Mouse (Mus musculus) CH12.LX (cell line): ENCODE measurements around the gene Paxbp1.

Experiments
- CTCF ChIP-seq, 2 experiments: IDR thresholded peaks in 1 of 2; conservative IDR thresholded peaks in 1 of 2; 2 replicates each; pipeline ENCODE4 v1.5.1; 2011 to 2012; ENCODE audit warnings: low read depth in 2 of 2, low read length in 2 of 2, improper control_type of control experiment in 1 of 2, inconsistent platforms in 1 of 2, mild to moderate bottlenecking in 1 of 2, moderate library complexity in 1 of 2
- MAFK ChIP-seq: IDR thresholded peaks from 2 replicates; pipeline ENCODE4 v1.6.1; 2011; ENCODE audit warnings: low read length, improper control_type of control experiment; ENCODE audit not compliant: insufficient replicate concordance
- NELFE ChIP-seq: IDR thresholded peaks from 2 replicates; pipeline ENCODE4 v1.6.1; 2011; ENCODE audit warnings: low read depth, low read length, improper control_type of control experiment
- POLR2A ChIP-seq: IDR thresholded peaks from 2 replicates; pipeline ENCODE4 v1.6.1; 2011; ENCODE audit warnings: low read depth, mild to moderate bottlenecking, improper control_type of control experiment, low read length
- RCOR1 ChIP-seq: conservative IDR thresholded peaks from 2 replicates; pipeline ENCODE4 v1.6.1; 2012; ENCODE audit warnings: low read depth, mild to moderate bottlenecking, inconsistent platforms, low read length, improper control_type of control experiment
- USF1 ChIP-seq: IDR thresholded peaks from 2 replicates; pipeline ENCODE4 v1.6.1; 2014; ENCODE audit warnings: low read depth, mild to moderate bottlenecking, inconsistent platforms, low read length, improper control_type of control experiment

- TF ChIP-seq CTCF (conservative IDR thresholded peaks at IDR 0.05 in 1 of 2, IDR thresholded peaks at IDR 0.05 in 1 of 2; ENCODE audit: low read depth in 2 of 2, low read length in 2 of 2), result no peak
- no peak for TF ChIP-seq RCOR1
- no peak; the same call in 1 of the 2 replicates for TF ChIP-seq NELFE
- TF ChIP-seq USF1, result no peak
- TF ChIP-seq MAFK, result no peak
- TF ChIP-seq POLR2A, result no peak
Measured at GRCm38 (mm10) chr16:91010581-91011020, 33.7 kb downstream of the Paxbp1 start.
